Mouse (Mus musculus): ENCODE measurements around the gene Rpl13a.

GRCm38 (mm10) chr7:45156206-45156605 is 27.6 kb upstream of the Rpl13a start:
- TF ChIP-seq CTCF (IDR thresholded peaks at IDR 0.05; ENCODE audit: control insufficient read depth, insufficient read depth, insufficient replicate concordance, low read depth, low read length) (no peak), POLR2A (IDR thresholded peaks at IDR 0.05; ENCODE audit: control insufficient read depth, low read depth, low read length) (no peak)

All from testis, adult 2 months (tissue).